Mouse (Mus musculus) heart, postnatal 36 days (tissue): ENCODE data around the gene Dio2. TPM values are rescaled to one million over a fixed set of nuclear protein-coding genes. Genes with fewer than 3 reads are reported as not detected.

Experiments used
- DNase-seq, 2 experiments: peaks; one replicate each; pipeline ENCODE4 v3.0.0; 2021 to 2022
- intact Hi-C: fragments of 180-260 bp; cut with DNase I; formaldehyde crosslinking; loops from one replicate; pipeline ENCODE4 v1.15.1; 2025
- total RNA-seq, 2 experiments: library from RNA; stranded (reverse); gene quantifications; 2 replicates each; pipeline ENCODE4 v1.2.3; 2021

Dio2 gene
- total RNA-seq = 1 to 10 TPM in 1 of 2 experiments, under 1 TPM in 1; 0.68 to 1.3 TPM

DNA sequence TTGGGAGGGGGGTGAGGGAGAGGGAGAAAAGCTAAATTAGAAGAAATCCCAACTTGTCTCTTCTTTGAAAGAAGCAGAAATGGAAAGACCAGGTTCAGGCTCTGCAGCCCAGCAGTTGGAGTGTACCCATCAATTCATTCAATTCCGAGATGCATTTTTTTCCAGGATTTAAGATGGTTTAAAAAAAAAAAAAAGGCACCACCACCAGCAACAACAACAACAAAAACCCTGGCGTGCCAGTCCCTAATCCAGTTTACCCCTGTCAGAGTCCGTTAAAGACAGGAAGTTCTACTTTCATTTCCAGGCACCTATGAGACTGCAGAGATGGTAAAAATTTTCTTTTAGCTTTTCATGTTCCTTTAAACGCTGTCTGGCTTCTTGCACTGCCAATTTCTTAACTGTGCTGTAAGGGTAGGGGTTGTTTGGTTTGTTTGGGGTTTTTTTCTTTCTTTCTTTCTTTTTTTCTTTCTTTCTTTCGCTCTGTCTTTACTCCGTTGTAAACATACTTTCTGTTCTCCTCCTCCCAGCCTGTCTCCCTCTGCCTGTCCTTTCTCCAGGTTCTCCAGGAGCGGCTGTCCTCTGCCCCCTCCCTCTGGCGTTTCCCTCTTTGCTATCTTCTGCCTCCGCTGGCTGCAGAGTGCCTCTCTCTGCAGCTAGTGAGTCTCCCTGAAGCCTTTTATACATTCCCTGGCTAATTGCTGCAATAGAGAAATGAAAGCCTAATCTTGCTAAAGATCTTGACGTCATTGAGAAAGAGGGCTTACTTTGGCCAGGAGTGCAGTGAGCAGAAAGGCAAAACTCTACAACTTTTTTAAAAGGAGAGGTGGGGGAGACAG is at the start of gene Dio2:
TSS of gene Dio2 (minus strand) at position 51 of the 836 bp plus-strand sequence.
- intact Hi-C loops = no loop called here
- DNase-seq = peak in 1 of 2 experiments; percentile 10

DNA sequence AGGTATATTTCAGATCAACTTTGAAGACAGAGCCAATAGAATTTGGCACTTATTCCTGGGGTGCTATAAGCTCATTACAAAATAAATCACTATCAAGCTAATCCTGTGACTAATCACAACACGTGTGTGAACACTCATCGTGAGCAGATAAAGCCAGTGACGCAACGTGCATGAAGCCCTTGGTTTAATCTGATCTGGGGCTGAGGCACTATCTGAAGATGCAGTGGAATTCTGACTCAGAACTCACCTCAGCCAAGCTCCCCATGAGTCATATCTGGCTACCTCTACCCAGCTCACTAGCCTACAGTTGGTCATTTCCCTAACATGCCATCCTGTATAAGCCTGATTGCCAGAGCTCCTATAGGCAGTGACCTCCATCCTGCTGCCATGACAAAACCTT is 43.2 kb upstream of the Dio2 start:
- no peak for DNase-seq
- intact Hi-C loops = no loop called here

DNA sequence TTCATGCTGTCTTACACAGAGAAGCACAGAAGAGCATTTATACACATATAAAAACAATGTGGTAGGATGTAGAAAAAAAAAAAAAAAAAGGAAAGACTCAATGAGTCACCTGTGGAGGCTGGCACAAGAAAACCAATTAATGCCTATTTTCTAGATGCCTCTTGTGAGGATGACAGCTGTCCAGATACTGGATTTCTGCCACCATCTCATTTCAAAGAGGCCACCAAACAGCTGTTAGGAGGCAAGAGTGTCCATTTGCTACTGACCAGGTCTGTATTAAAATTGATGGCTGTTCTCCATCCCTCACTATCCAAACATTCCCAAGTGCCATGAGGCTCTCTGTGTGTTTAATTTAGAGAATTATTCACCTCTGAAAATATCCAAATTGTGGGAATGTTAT is 6.5 kb upstream of the Dio2 start:
- DNase-seq = no peak
- intact Hi-C loops = loop anchor here (5.0 kb wide), 1 partner anchor 177 kb away; no protein-coding TSS in a partner anchor

DNA sequence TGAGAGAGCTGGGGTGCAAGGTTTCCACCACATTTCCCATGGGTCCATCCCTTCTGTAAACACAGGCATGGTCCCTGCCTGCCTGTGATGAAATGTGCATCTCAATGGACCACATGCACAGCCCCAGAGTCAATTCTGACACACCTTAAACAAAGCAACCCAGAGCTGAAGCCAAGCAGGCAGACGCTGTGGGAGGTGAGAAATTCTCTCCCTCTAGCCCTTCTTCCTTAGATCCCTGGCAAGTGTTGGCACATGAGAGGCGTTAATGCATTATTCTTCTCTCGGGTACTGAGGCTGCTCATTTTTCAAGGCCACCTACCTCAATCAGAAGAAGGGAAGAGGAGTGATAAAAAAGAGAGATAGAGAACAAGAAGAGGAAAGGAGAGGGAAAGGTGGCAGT is 5.4 kb upstream of the Dio2 start:
- intact Hi-C loops = loop anchor here (5.0 kb wide), 1 partner anchor 176 kb away; no protein-coding TSS in a partner anchor
- DNase-seq = no peak

DNA sequence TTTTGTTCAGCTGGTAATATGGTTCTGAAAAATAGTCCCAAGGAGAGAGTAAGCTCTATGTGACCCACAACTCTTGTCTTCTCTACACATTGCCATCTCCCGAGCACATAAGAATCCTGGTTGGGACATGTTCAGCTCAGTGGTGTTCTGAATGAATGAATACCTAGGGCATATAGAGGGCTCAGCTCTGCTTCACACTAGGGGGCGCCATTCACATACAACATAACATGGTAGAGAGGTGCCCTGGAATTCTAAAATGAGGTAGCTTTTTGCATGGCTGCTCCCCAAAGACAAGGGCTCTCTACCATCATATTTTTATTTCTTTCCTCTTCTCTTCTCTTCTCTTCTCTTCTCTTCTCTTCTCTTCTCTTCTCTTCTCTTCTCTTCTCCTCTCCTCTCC is 2.2 kb upstream of the Dio2 start:
- intact Hi-C loops = loop anchor here (1.0 to 5.0 kb wide), 4 partner anchors 162 to 574 kb away; no protein-coding TSS in a partner anchor
- DNase-seq = peak; percentile 56 to 67

DNA sequence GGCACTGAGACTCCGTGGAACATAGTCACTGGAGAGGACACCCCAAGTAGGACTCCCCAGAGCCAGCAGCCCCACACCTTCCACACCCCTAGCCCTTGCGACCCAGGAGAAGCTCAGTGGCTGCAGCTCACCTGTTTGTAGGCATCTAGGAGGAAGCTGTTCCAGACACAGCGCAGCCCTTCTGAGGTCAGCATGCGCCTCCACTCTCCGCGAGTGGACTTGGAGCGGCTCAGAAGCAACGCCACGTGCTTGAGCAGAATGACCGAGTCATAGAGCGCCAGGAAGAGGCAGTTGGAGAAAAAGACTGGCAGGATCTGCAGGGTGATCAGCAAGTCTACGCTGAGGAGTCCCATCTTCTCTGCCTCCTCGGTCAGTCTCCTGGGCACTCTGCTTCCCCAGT is 306 bp downstream of the Dio2 start:
- intact Hi-C loops = no loop called here
- DNase-seq = no peak

DNA sequence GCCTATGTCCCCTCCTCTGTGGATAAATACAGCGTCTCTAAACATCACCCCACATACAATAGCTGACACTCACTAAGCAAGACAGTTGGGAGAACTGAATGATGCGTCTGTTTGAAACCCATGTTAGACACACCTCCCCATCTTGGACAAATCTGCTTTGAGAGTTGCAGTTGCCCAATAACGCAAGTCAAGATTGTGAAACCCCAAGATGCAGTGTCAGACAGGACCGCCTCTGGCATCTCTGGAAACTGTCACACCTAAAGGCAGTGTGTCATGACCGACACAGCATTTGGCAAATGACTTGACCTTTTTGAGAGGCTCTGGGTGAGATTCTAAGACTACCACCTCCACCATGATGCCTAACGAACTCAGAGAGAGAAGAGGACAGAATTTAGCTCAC is 2.8 kb downstream of the Dio2 start:
- intact Hi-C loops = no loop called here

DNA sequence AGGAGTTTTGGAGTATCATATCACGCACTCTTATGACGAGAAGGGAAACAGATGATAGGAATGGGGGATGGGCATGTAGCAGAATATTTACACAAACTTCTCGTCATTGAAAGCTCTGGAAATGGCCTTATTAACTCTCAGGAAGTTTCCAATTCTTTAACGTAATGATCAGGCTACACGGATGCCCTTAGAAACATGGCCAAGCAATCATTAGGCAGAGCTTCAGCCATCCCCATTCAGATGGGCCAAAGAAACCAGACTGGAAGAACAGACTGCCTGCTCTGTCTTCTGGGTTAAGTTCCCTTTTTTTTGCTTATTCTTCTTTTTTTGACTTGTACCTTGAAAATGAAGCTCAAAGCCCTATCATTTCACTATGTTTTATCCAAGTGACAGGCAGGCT is 3.7 kb downstream of the Dio2 start:
- DNase-seq = no peak
- intact Hi-C loops = no loop called here

More for the DNA sequence above, 2.8 kb downstream of the Dio2 start:
- DNase-seq = no peak

DNA sequence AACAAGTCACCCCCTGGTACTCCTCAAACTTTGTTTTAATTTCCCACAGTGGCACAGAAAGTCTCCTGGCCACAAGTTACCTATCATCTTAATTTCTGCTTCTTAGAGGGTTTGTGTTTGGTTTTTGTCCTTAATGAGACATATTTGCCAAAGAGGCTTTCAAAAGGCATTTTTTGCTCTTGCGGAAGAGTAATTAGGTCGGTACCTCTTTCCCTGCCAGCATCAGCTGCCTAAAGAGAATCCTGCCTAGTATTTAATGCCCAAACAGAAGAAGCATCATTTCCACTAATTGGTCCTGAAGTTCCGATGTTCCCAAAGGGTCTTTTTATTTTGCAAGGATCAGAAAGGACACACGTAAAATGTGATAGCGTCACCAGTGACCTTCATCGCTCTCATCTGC is 4.5 kb downstream of the Dio2 start:
- intact Hi-C loops = no loop called here
- DNase-seq = no peak

DNA sequence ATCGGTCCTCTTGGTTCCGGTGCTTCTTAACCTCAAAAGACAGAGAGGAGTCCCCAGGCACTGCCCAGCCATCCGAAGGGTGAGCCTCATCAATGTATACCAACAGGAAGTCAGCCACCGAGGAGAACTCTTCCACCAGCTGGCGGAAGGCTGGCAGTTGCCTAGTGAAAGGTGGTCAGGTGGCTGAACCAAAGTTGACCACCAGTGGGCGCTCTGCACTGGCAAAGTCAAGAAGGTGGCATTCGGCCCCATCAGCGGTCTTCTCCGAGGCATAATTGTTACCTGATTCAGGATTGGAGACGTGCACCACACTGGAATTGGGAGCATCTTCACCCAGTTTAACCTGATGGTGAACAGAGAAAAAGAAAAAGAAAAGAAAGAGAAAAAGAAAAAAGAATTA is 8.6 kb downstream of the Dio2 start:
- intact Hi-C loops = loop anchor here (1.0 kb wide), 1 partner anchor 585 kb away; no protein-coding TSS in a partner anchor
- peak; percentile 50 to 69 for DNase-seq

DNA sequence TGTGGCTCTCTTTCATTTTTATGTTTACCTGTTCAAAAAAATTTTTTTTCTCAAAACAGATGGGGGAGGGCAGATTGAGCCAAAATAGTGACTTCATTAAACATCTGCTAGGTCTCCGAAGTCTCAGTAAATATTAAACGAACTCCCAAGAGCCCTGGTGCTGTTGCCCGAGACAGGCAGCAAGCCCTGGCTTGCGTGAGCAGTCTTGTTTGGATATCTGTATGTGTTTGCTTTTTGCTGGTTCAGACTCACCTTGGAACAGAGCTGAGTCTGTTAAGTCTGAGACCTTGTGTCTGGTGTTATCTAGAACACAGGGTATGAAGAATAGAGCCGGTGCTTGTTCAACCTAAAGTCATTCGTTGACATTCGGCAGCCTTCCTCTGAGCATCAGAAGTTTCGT is 13.1 kb downstream of the Dio2 start:
- intact Hi-C loops = no loop called here
- DNase-seq = no peak

DNA sequence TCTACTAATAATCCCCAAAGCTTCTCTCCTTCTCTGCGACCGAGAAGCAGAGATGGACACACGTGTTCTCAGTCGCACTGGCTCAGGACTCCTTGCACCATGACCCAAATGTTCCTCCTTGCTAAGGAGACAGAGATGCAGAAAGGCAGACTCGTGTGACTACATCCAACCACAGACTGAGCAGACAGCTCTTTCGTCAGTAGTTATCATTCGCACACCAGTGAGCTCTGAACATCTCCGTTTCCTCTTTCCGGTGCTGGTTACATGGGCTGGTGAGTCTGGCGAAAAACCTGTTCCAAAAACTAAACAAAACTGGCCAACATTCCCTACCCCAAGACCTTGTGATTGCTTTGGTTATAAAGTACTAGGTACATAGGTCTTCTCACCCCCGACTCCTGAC is 13.6 kb downstream of the Dio2 start:
- intact Hi-C loops = no loop called here

DNA sequence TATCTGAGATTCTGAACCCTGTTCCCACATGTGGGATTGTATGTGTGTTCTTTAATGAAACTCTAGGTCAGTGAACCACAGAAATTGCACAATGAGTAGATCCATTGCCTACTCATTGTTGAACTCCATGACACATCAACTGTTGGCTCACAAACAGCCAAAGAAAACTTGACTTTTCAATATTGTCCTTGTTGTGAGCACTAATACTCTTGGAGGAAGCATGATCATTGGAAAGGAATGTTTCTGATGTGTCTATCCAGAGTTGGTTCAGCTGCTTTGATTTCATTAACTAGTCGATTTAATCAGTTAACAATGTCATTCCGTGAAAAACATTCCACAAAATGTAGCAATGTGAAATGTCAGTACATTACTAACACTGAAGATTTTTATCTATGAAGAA is 44.1 kb downstream of the Dio2 start:
- intact Hi-C loops = no loop called here
- no peak for DNase-seq

More for the DNA sequence above, 13.6 kb downstream of the Dio2 start:
- DNase-seq = no peak
